13 mouse cellular contexts compared by ENCODE assay signal in genomic region chr16:7795561-7795960, GRCm38 (mm10).
"Had no signal": no experiment of that assay in that cellular context is flagged by ENCODE, and none has a peak within 500 bp of the region (broad histone marks: within the 10 kb centered on the region; RNA-seq: fewer than 3 reads in every experiment).

No protein-coding gene starts in this region.

- H3K4me1 ChIP-seq: neural tube, embryonic 12.5 days; stomach, embryonic 15.5 days had no signal

- DNase-seq: lung, adult 18-20 months; lung, embryonic 14.5 days; lung, postnatal 10 days; lung, postnatal 4 days; right cerebral cortex, postnatal 14 days; thymus, postnatal 25 days; thymus, postnatal 4 days had no signal

- ATAC-seq: midbrain, embryonic 15.5 days had no signal

- H3K27me3 ChIP-seq: midbrain, embryonic 12.5 days; midbrain, embryonic 15.5 days; neural tube, embryonic 12.5 days; stomach, embryonic 15.5 days had no signal

- H3K4me2 ChIP-seq: lung, embryonic 14.5 days; midbrain, embryonic 12.5 days; midbrain, embryonic 15.5 days; neural tube, embryonic 12.5 days; stomach, embryonic 15.5 days had no signal

- H3K27ac ChIP-seq: midbrain, embryonic 10.5 days; midbrain, embryonic 12.5 days; midbrain, embryonic 15.5 days; neural tube, embryonic 12.5 days; stomach, embryonic 15.5 days; stomach, postnatal 0 days had no signal

- H3K9me3 ChIP-seq: midbrain, embryonic 10.5 days; midbrain, embryonic 12.5 days; midbrain, embryonic 15.5 days; neural tube, embryonic 12.5 days; stomach, embryonic 15.5 days had no signal

- H3K9ac ChIP-seq: lung, embryonic 14.5 days; midbrain, embryonic 12.5 days; midbrain, embryonic 15.5 days; neural tube, embryonic 12.5 days; stomach, embryonic 15.5 days had no signal

- H3K36me3 ChIP-seq: midbrain, embryonic 10.5 days; midbrain, embryonic 12.5 days; midbrain, embryonic 15.5 days; neural tube, embryonic 12.5 days; stomach, embryonic 15.5 days had no signal

- H3K4me3 ChIP-seq: midbrain, embryonic 10.5 days; midbrain, embryonic 12.5 days; midbrain, embryonic 15.5 days; neural tube, embryonic 12.5 days; stomach, embryonic 15.5 days had no signal
